7 mouse cellular contexts compared by ENCODE assay signal in genomic region chr9:63133659-63134058, GRCm38 (mm10). TPM values are rescaled to one million over a fixed set of nuclear protein-coding genes. Genes with fewer than 3 reads are reported as not detected.
DNase-seq lines count a peak whose midpoint lies in the region; ATAC-seq and TF ChIP-seq lines count a peak whose summit lies in the region.

No protein-coding gene starts in this region.

- H3K9me3 ChIP-seq in lung, postnatal 0 days (ENCODE audit: low read length): no peaks in the 10 kb centered on the region
- no peaks in the 10 kb centered on the region for H3K9me3 ChIP-seq in forebrain, embryonic 11.5 days (ENCODE audit: control insufficient read depth, low read length)
- no peaks in the 10 kb centered on the region for H3K9me3 ChIP-seq in limb, embryonic 13.5 days
- no peaks in the 10 kb centered on the region for H3K9me3 ChIP-seq in stomach, embryonic 14.5 days (ENCODE audit: control insufficient read depth, low read depth, low read length)

- TF ChIP-seq CTCF in lung, postnatal 0 days (IDR thresholded peaks at IDR 0.05): no peak

- H3K4me1 ChIP-seq in lung, postnatal 0 days (ENCODE audit: insufficient read depth, low read depth, low read length): 0 out of 2 replicates have a peak, but pooled peaks cover 2% of the 10 kb centered on the region
- peaks cover 17% of the 10 kb centered on the region for H3K4me1 ChIP-seq in forebrain, embryonic 11.5 days (replicated peaks; ENCODE audit: control insufficient read depth, insufficient read depth, low read length)
- H3K4me1 ChIP-seq in limb, embryonic 13.5 days: peaks cover 54% of the 10 kb centered on the region
- H3K4me1 ChIP-seq in stomach, embryonic 14.5 days (ENCODE audit: control insufficient read depth, insufficient read depth, low read length): 0 out of 2 replicates have a peak, but pooled peaks cover 2% of the 10 kb centered on the region

- no peak for TF ChIP-seq EP300 in lung, postnatal 0 days (IDR thresholded peaks at IDR 0.05)

- WGBS in lung, postnatal 0 days: 14% methylated on average over 6 of the region's 6 CpGs
- 15% methylated on average over 6 of the region's 6 CpGs for WGBS in forebrain, embryonic 11.5 days
- 13% methylated on average over 6 of the region's 6 CpGs for WGBS in limb, embryonic 13.5 days
- WGBS in stomach, embryonic 14.5 days: 15% methylated on average over 6 of the region's 6 CpGs

- H3K9ac ChIP-seq in lung, postnatal 0 days (replicated peaks; ENCODE audit: low read depth): 0 out of 2 replicates have a peak overlapping the region, but pooled peaks have one; percentile 19
- H3K9ac ChIP-seq in forebrain, embryonic 11.5 days (ENCODE audit: low read length): no peak overlapping the region
- peak overlapping the region; percentile 53; the same call in 1 of the 2 replicates for H3K9ac ChIP-seq in limb, embryonic 13.5 days
- no peak overlapping the region for H3K9ac ChIP-seq in stomach, embryonic 14.5 days (replicated peaks; ENCODE audit: low read depth, low read length)

- peaks cover 48% of the 10 kb centered on the region for H3K27me3 ChIP-seq in lung, postnatal 0 days (replicated peaks; ENCODE audit: insufficient read depth, low read length)
- H3K27me3 ChIP-seq in forebrain, embryonic 11.5 days (ENCODE audit: control insufficient read depth, insufficient read depth, low read length): peaks cover 59% of the 10 kb centered on the region
- H3K27me3 ChIP-seq in limb, embryonic 13.5 days: peaks cover 53% of the 10 kb centered on the region
- peaks cover 35% of the 10 kb centered on the region for H3K27me3 ChIP-seq in stomach, embryonic 14.5 days (ENCODE audit: control insufficient read depth, insufficient read depth, low read length)

- H3K4me3 ChIP-seq in lung, postnatal 0 days (ENCODE audit: low read depth, low read length): peak overlapping the region; percentile 31
- H3K4me3 ChIP-seq in forebrain, embryonic 11.5 days (ENCODE audit: low read depth, low read length): peak overlapping the region; percentile 19
- peak overlapping the region; percentile 40 for H3K4me3 ChIP-seq in limb, embryonic 13.5 days
- H3K4me3 ChIP-seq in stomach, embryonic 14.5 days (ENCODE audit: low read depth, low read length): peak overlapping the region; percentile 46

- no peak overlapping the region for H3K27ac ChIP-seq in lung, postnatal 0 days (ENCODE audit: low read length)
- no peak overlapping the region for H3K27ac ChIP-seq in forebrain, embryonic 11.5 days (ENCODE audit: low read depth, low read length)
- no peak overlapping the region for H3K27ac ChIP-seq in limb, embryonic 13.5 days
- no peak overlapping the region for H3K27ac ChIP-seq in stomach, embryonic 14.5 days (ENCODE audit: low read length)

- peak overlapping the region; percentile 59 for H3K4me2 ChIP-seq in lung, postnatal 0 days (replicated peaks; ENCODE audit: low read depth, low read length)
- peak overlapping the region; percentile 37 for H3K4me2 ChIP-seq in forebrain, embryonic 11.5 days (ENCODE audit: low read depth, low read length, severe bottlenecking)
- peak overlapping the region; percentile 74 for H3K4me2 ChIP-seq in limb, embryonic 13.5 days (replicated peaks)
- H3K4me2 ChIP-seq in stomach, embryonic 14.5 days (replicated peaks; ENCODE audit: low read depth, low read length): peak overlapping the region; percentile 61

- no peak for ATAC-seq in lung, postnatal 0 days
- ATAC-seq in forebrain, embryonic 11.5 days (replicated peaks; ENCODE audit: low FRiP score): no peak
- ATAC-seq in limb, embryonic 13.5 days (ENCODE audit: low FRiP score, low read depth): no peak
- ATAC-seq in stomach, embryonic 14.5 days (ENCODE audit: insufficient number of reproducible peaks, insufficient read depth, low FRiP score, low read depth): no peak

- no peaks in the 10 kb centered on the region for H3K36me3 ChIP-seq in lung, postnatal 0 days (ENCODE audit: insufficient read depth, low read length)
- no peaks in the 10 kb centered on the region for H3K36me3 ChIP-seq in forebrain, embryonic 11.5 days (ENCODE audit: control insufficient read depth, insufficient read depth, low read length)
- H3K36me3 ChIP-seq in limb, embryonic 13.5 days: no peaks in the 10 kb centered on the region
- H3K36me3 ChIP-seq in stomach, embryonic 14.5 days (ENCODE audit: control insufficient read depth, insufficient read depth, low read length): no peaks in the 10 kb centered on the region

- peak; percentile 32 for DNase-seq in lung, postnatal 0 days (ENCODE audit: low spot score)
- no peak for DNase-seq in lung, adult 18-20 months
- peak; percentile 56 for DNase-seq in forebrain, embryonic 11.5 days (ENCODE audit: low spot score)
- no peak for DNase-seq in gastrocnemius, postnatal 25 days
- no peak for DNase-seq in adrenal gland, postnatal 36 days

RNA-seq across cellular contexts. Expression of gene Skor1, which starts 15.1 kb away (rescaled TPM):
- 0.04 TPM in 1 of 2 replicates, not detected in the other for polyA plus RNA-seq in lung, postnatal 0 days (2015; fragmentation: Nextera tagmentation; extraction: Ambion mirVana)
- 0.33 and 0.43 TPM in 2 replicates for polyA plus RNA-seq in forebrain, embryonic 11.5 days (2014; fragmentation: Nextera tagmentation; extraction: Ambion mirVana)
- 0.06 TPM in 1 of 2 replicates, not detected in the other for polyA plus RNA-seq in limb, embryonic 13.5 days (2015; fragmentation: Nextera tagmentation; extraction: Ambion mirVana)
- polyA plus RNA-seq in stomach, embryonic 14.5 days (2014; fragmentation: Nextera tagmentation; extraction: Ambion mirVana): not detected in 2 replicates
- under 1 TPM; 0.08 TPM for total RNA-seq in gastrocnemius, postnatal 25 days (2021)
- under 1 TPM; 0.10 to 0.13 TPM for total RNA-seq in adrenal gland, postnatal 36 days (2021)

Comparison
In these comparisons a context has a peak if more than half of its experiments do, and no peak if none do; other contexts are left out.
1. DNase-seq: peak in lung, postnatal 0 days (single experiment) and forebrain, embryonic 11.5 days (single experiment); none in lung, adult 18-20 months (0 of 2), gastrocnemius, postnatal 25 days (single experiment) and adrenal gland, postnatal 36 days (0 of 2).
2. H3K9ac ChIP-seq: peak in lung, postnatal 0 days (single experiment) and limb, embryonic 13.5 days (single experiment); none in forebrain, embryonic 11.5 days (single experiment) and stomach, embryonic 14.5 days (single experiment).
3. Peak in every context shown above with its lines, with median percentiles within 50 percentile points of each other: H3K4me2 ChIP-seq and H3K4me3 ChIP-seq.